Mouse (Mus musculus) heart, adult 11 months (tissue): ENCODE measurements around the gene Usp18.

Source experiments
- DNase-seq: peaks from one replicate; pipeline ENCODE4 v3.0.0; 2022

Gene Usp18

GRCm38 (mm10) chr6:121245127-121246036, at the start of gene Usp18:
TSS of gene Usp18 (plus strand) at chr6:121245906.
- peak; percentile 99 for DNase-seq

GRCm38 (mm10) chr6:121197807-121198365, 47.8 kb upstream of the Usp18 start:
- no peak for DNase-seq

GRCm38 (mm10) chr6:121200458-121200857, 45.2 kb upstream of the Usp18 start:
- no peak for DNase-seq

- DNase-seq = no peak
Observed at GRCm38 (mm10) chr6:121202026-121202425, 43.7 kb upstream of the Usp18 start.

- DNase-seq = no peak
Observed at GRCm38 (mm10) chr6:121206481-121206880, 39.2 kb upstream of the Usp18 start.

GRCm38 (mm10) chr6:121209584-121209983, 36.1 kb upstream of the Usp18 start:
- no peak for DNase-seq

- DNase-seq = peak; percentile 98
Observed at GRCm38 (mm10) chr6:121210149-121210925, 35.4 kb upstream of the Usp18 start, which contains the start of gene Tuba8. TSS of gene Tuba8 (plus strand) at chr6:121210696.

- no peak for DNase-seq
Observed at GRCm38 (mm10) chr6:121210926-121211289, 34.8 kb upstream of the Usp18 start.

GRCm38 (mm10) chr6:121211743-121212142, 34.0 kb upstream of the Usp18 start:
- peak; percentile 96 for DNase-seq

GRCm38 (mm10) chr6:121212988-121213387, 32.7 kb upstream of the Usp18 start:
- no peak for DNase-seq

- no peak for DNase-seq
Observed at GRCm38 (mm10) chr6:121214221-121214620, 31.5 kb upstream of the Usp18 start.

GRCm38 (mm10) chr6:121214667-121215330, 30.9 kb upstream of the Usp18 start:
- no peak for DNase-seq

GRCm38 (mm10) chr6:121215336-121215735, 30.4 kb upstream of the Usp18 start:
- no peak for DNase-seq

- DNase-seq = peak; percentile 84
Observed at GRCm38 (mm10) chr6:121215896-121216295, 29.8 kb upstream of the Usp18 start.

GRCm38 (mm10) chr6:121216589-121217255, 29.0 kb upstream of the Usp18 start:
- peak; percentile 94 for DNase-seq

- peak; percentile 81 for DNase-seq
Observed at GRCm38 (mm10) chr6:121218002-121218401, 27.7 kb upstream of the Usp18 start.

GRCm38 (mm10) chr6:121219406-121219805, 26.3 kb upstream of the Usp18 start:
- peak; percentile 98 for DNase-seq

GRCm38 (mm10) chr6:121220181-121220580, 25.5 kb upstream of the Usp18 start:
- peak; percentile 91 for DNase-seq

GRCm38 (mm10) chr6:121221876-121222597, 23.7 kb upstream of the Usp18 start:
- peak; percentile 92 for DNase-seq

- peak; percentile 91 for DNase-seq
Observed at GRCm38 (mm10) chr6:121223001-121223400, 22.7 kb upstream of the Usp18 start.

GRCm38 (mm10) chr6:121224067-121224466, 21.6 kb upstream of the Usp18 start:
- no peak for DNase-seq

GRCm38 (mm10) chr6:121224993-121225392, 20.7 kb upstream of the Usp18 start:
- DNase-seq = peak; percentile 66
